Comparison of ENCODE assay signal across 9 mouse cellular contexts in the genomic region with DNA sequence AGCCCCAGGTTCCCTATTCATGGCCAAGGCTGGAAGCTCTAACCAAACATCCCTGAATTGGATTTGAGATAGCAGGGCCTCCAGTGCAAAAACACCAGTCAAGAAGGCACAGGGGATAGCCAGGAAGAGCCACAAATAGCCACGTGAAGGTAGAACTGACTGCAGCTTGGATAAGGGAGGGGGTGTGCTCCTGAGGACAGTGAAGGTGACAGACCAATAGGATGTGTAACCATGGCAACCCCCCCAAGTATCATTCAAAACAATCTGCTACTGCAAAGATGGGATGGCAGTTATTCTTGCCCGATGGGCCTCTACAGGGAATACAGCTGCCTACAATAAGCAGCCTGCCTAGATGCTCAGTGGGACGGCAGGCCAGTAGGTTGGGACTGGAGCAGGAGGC. TPM values are rescaled to one million over a fixed set of nuclear protein-coding genes. Genes with fewer than 3 reads are reported as not detected.
A peak's percentile ranks its signal among the peaks of the same experiment; 100 is the strongest.
DNase-seq lines count a peak whose midpoint lies in the region; ATAC-seq and TF ChIP-seq lines count a peak whose summit lies in the region.
"Had no signal": no experiment of that assay in that cellular context is flagged by ENCODE, and none has a peak within 500 bp of the region (broad histone marks: within the 10 kb centered on the region; RNA-seq: fewer than 3 reads in every experiment).

No protein-coding gene starts in this region.

- no peak overlapping the region for H3K4me3 ChIP-seq in heart, adult 2 months
- H3K4me3 ChIP-seq in cortical plate, adult 2 months (ENCODE audit: insufficient read depth, low read length) = no peak overlapping the region; the same call in 1 of the 2 replicates
- H3K4me3 ChIP-seq in hindbrain, postnatal 0 days (ENCODE audit: low read length) = no peak overlapping the region
- H3K4me3 ChIP-seq in midbrain, postnatal 0 days (ENCODE audit: low read depth, low read length) = peak overlapping the region; percentile 41; the same call in 1 of the 2 replicates

- peaks cover 2% of the 10 kb centered on the region for H3K79me2 ChIP-seq in heart, adult 2 months (replicated peaks; ENCODE audit: control insufficient read depth, insufficient read depth, low read length)

- no peak for ATAC-seq in hindbrain, postnatal 0 days
- no peak for ATAC-seq in midbrain, postnatal 0 days (ENCODE audit: low FRiP score)

- TF ChIP-seq EP300 in heart, adult 2 months (IDR thresholded peaks at IDR 0.05; ENCODE audit: insufficient read depth, low read depth, low read length) = no peak

- no peaks in the 10 kb centered on the region for H3K9me3 ChIP-seq in hindbrain, postnatal 0 days (ENCODE audit: low read length)
- H3K9me3 ChIP-seq in midbrain, postnatal 0 days (ENCODE audit: low read length) = no peaks in the 10 kb centered on the region

- H3K36me3 ChIP-seq in heart, adult 2 months (ENCODE audit: control insufficient read depth, insufficient read depth, low read length) = no peaks in the 10 kb centered on the region
- H3K36me3 ChIP-seq in hindbrain, postnatal 0 days (ENCODE audit: insufficient read depth, low read length) = peaks cover 37% of the 10 kb centered on the region
- peaks cover 45% of the 10 kb centered on the region for H3K36me3 ChIP-seq in midbrain, postnatal 0 days (ENCODE audit: insufficient read depth, low read length)

- intact Hi-C loops in heart, adult 2 months (cut with DNase I) = no loop called here

- peak overlapping the region; percentile 73 for H3K27ac ChIP-seq in heart, adult 2 months
- peak overlapping the region; percentile 69; the same call in 1 of the 2 replicates for H3K27ac ChIP-seq in cortical plate, adult 2 months (ENCODE audit: insufficient read depth, low read length)
- peak overlapping the region; percentile 89 for H3K27ac ChIP-seq in hindbrain, postnatal 0 days
- peak overlapping the region; percentile 82 for H3K27ac ChIP-seq in midbrain, postnatal 0 days (ENCODE audit: low read depth, low read length)

- no peak for TF ChIP-seq CTCF in heart, adult 2 months (IDR thresholded peaks at IDR 0.05)
- no peak for TF ChIP-seq CTCF in cortical plate, adult 2 months (IDR thresholded peaks at IDR 0.05; ENCODE audit: extremely low read depth, insufficient read depth, low read length)
- no peak for TF ChIP-seq CTCF in hindbrain, postnatal 0 days (IDR thresholded peaks at IDR 0.05; ENCODE audit: low read depth)
- TF ChIP-seq CTCF in midbrain, postnatal 0 days (IDR thresholded peaks at IDR 0.05) = no peak

- WGBS in heart, adult 2 months = 39% methylated on average over 3 of the region's 3 CpGs
- WGBS in hindbrain, postnatal 0 days = 18% methylated on average over 3 of the region's 3 CpGs
- WGBS in midbrain, postnatal 0 days = 11% methylated on average over 3 of the region's 3 CpGs

- TF ChIP-seq POLR2A in heart, adult 2 months (IDR thresholded peaks at IDR 0.05; ENCODE audit: insufficient read depth, low read depth, low read length) = no peak
- TF ChIP-seq POLR2A in cortical plate, adult 2 months (IDR thresholded peaks at IDR 0.05; ENCODE audit: extremely low read depth, insufficient read depth, low read length) = no peak

- H3K9ac ChIP-seq in heart, adult 2 months (ENCODE audit: low read depth, low read length) = no peak overlapping the region
- peak overlapping the region; percentile 72; the same call in 1 of the 2 replicates for H3K9ac ChIP-seq in hindbrain, postnatal 0 days (replicated peaks; ENCODE audit: low read length)
- H3K9ac ChIP-seq in midbrain, postnatal 0 days (replicated peaks; ENCODE audit: low read length, poor library complexity, severe bottlenecking) = peak overlapping the region; percentile 81; the same call in 1 of the 2 replicates

- H3K4me1 ChIP-seq in heart, adult 2 months (ENCODE audit: control insufficient read depth, insufficient read depth, low read length) = peaks cover 18% of the 10 kb centered on the region
- peaks cover 5% of the 10 kb centered on the region for H3K4me1 ChIP-seq in cortical plate, adult 2 months (ENCODE audit: control insufficient read depth, insufficient read depth, low read length)
- H3K4me1 ChIP-seq in hindbrain, postnatal 0 days (ENCODE audit: insufficient read depth, low read length) = peaks cover 38% of the 10 kb centered on the region
- peaks cover 27% of the 10 kb centered on the region for H3K4me1 ChIP-seq in midbrain, postnatal 0 days (ENCODE audit: insufficient read depth, low read length)

- DNase-seq in heart, adult 2 months = no peak
- no peak for DNase-seq in heart, adult 18-20 months
- peak; percentile 54 for DNase-seq in hindbrain, postnatal 0 days (ENCODE audit: low spot score)
- DNase-seq in midbrain, postnatal 0 days (ENCODE audit: low spot score) = peak; percentile 51
- DNase-seq in gastrocnemius, adult 18-20 months (ENCODE audit: low spot score) = no peak
- DNase-seq in gastrocnemius, postnatal 4 days (ENCODE audit: low spot score in 2 of 2) = no peak
- DNase-seq in thymus, postnatal 36 days = no peak

- peak overlapping the region; percentile 80 for H3K4me2 ChIP-seq in hindbrain, postnatal 0 days (ENCODE audit: low read depth, low read length)
- H3K4me2 ChIP-seq in midbrain, postnatal 0 days (ENCODE audit: low read depth, low read length, poor library complexity, severe bottlenecking) = peak overlapping the region; percentile 75

- no peaks in the 10 kb centered on the region for H3K27me3 ChIP-seq in heart, adult 2 months (ENCODE audit: control insufficient read depth, insufficient read depth, low read length)
- no peaks in the 10 kb centered on the region for H3K27me3 ChIP-seq in hindbrain, postnatal 0 days (ENCODE audit: insufficient read depth, low read length)
- no peaks in the 10 kb centered on the region for H3K27me3 ChIP-seq in midbrain, postnatal 0 days (ENCODE audit: insufficient read depth, low read length)
- H3K27me3 ChIP-seq: CH12.LX had no signal

RNA-seq across cellular contexts. Expression of gene Rhbdl1, which starts 0.4 kb away (rescaled TPM):
- under 1 TPM; 0.55 to 0.82 TPM for total RNA-seq in heart, adult 2 months (2021)
- 3.8 and 4.9 TPM in 2 replicates for polyA plus RNA-seq in heart, adult 2 months (2012; rRNA removed)
- 1 to 10 TPM; 1.8 to 2.3 TPM for total RNA-seq in heart, adult 18-20 months (2021)
- polyA plus RNA-seq in cortical plate, adult 2 months (2012; rRNA removed) = 109 and 118 TPM in 2 replicates
- 122 and 135 TPM in 2 replicates for total RNA-seq in hindbrain, postnatal 0 days (2014; rRNA removed)
- 78.6 and 80.0 TPM in 2 replicates for polyA plus RNA-seq in hindbrain, postnatal 0 days (2015; fragmentation: Nextera tagmentation; extraction: Ambion mirVana)
- 95.2 and 168 TPM in 2 replicates for total RNA-seq in midbrain, postnatal 0 days (2014; rRNA removed)
- polyA plus RNA-seq in midbrain, postnatal 0 days (2015; fragmentation: Nextera tagmentation; extraction: Ambion mirVana) = 97.0 and 110 TPM in 2 replicates
- 10 to 100 TPM; 10.7 to 14.7 TPM for total RNA-seq in gastrocnemius, adult 18-20 months (2021)
- 1 to 10 TPM; 7.6 to 10.0 TPM for total RNA-seq in gastrocnemius, postnatal 4 days (2021)

RNA-seq across cellular contexts. Expression of gene Gm20683, which starts 4.0 kb away (rescaled TPM):
- 1 to 10 TPM; 2.4 to 2.9 TPM for total RNA-seq in heart, adult 2 months (2021)
- polyA plus RNA-seq in heart, adult 2 months (2012; rRNA removed) = 13.9 and 21.6 TPM in 2 replicates
- 1 to 10 TPM; 1.2 to 3.3 TPM for total RNA-seq in heart, adult 18-20 months (2021)
- polyA plus RNA-seq in cortical plate, adult 2 months (2012; rRNA removed) = 40.8 and 45.0 TPM in 2 replicates
- total RNA-seq in hindbrain, postnatal 0 days (2014; rRNA removed) = 22.8 and 40.0 TPM in 2 replicates
- 12.6 and 12.9 TPM in 2 replicates for polyA plus RNA-seq in hindbrain, postnatal 0 days (2015; fragmentation: Nextera tagmentation; extraction: Ambion mirVana)
- total RNA-seq in midbrain, postnatal 0 days (2014; rRNA removed) = 25.8 and 34.3 TPM in 2 replicates
- 11.9 and 14.2 TPM in 2 replicates for polyA plus RNA-seq in midbrain, postnatal 0 days (2015; fragmentation: Nextera tagmentation; extraction: Ambion mirVana)
- total RNA-seq in gastrocnemius, adult 18-20 months (2021) = 10 to 100 TPM; 10.0 to 11.8 TPM
- 1 to 10 TPM; 5.4 to 7.6 TPM for total RNA-seq in gastrocnemius, postnatal 4 days (2021)

RNA-seq across cellular contexts. Expression of gene Stub1, which starts 4.3 kb away (rescaled TPM):
- total RNA-seq in heart, adult 2 months (2021) = 100 to 1,000 TPM; 105 to 129 TPM
- polyA plus RNA-seq in heart, adult 2 months (2012; rRNA removed) = 147 and 174 TPM in 2 replicates
- 100 to 1,000 TPM; 113 to 128 TPM for total RNA-seq in heart, adult 18-20 months (2021)
- polyA plus RNA-seq in cortical plate, adult 2 months (2012; rRNA removed) = 284 and 299 TPM in 2 replicates
- total RNA-seq in hindbrain, postnatal 0 days (2014; rRNA removed) = 271 and 273 TPM in 2 replicates
- 369 and 370 TPM in 2 replicates for polyA plus RNA-seq in hindbrain, postnatal 0 days (2015; fragmentation: Nextera tagmentation; extraction: Ambion mirVana)
- 237 and 248 TPM in 2 replicates for total RNA-seq in midbrain, postnatal 0 days (2014; rRNA removed)
- 374 and 397 TPM in 2 replicates for polyA plus RNA-seq in midbrain, postnatal 0 days (2015; fragmentation: Nextera tagmentation; extraction: Ambion mirVana)
- total RNA-seq in gastrocnemius, adult 18-20 months (2021) = 10 to 100 TPM; 88.4 to 92.9 TPM
- total RNA-seq in gastrocnemius, postnatal 4 days (2021) = 100 to 1,000 TPM; 116 to 134 TPM

RNA-seq across cellular contexts. Expression of gene Rhot2, which starts 7.1 kb away (rescaled TPM):
- 100 to 1,000 TPM; 120 to 139 TPM for total RNA-seq in heart, adult 2 months (2021)
- polyA plus RNA-seq in heart, adult 2 months (2012; rRNA removed) = 209 and 257 TPM in 2 replicates
- 100 to 1,000 TPM; 138 to 140 TPM for total RNA-seq in heart, adult 18-20 months (2021)
- 108 and 119 TPM in 2 replicates for polyA plus RNA-seq in cortical plate, adult 2 months (2012; rRNA removed)
- total RNA-seq in hindbrain, postnatal 0 days (2014; rRNA removed) = 39.8 and 64.1 TPM in 2 replicates
- polyA plus RNA-seq in hindbrain, postnatal 0 days (2015; fragmentation: Nextera tagmentation; extraction: Ambion mirVana) = 14.6 and 15.8 TPM in 2 replicates
- 49.2 and 70.1 TPM in 2 replicates for total RNA-seq in midbrain, postnatal 0 days (2014; rRNA removed)
- 15.4 and 16.2 TPM in 2 replicates for polyA plus RNA-seq in midbrain, postnatal 0 days (2015; fragmentation: Nextera tagmentation; extraction: Ambion mirVana)
- 10 to 100 TPM; 72.4 to 72.9 TPM for total RNA-seq in gastrocnemius, adult 18-20 months (2021)
- 10 to 100 TPM; 34.9 to 41.5 TPM for total RNA-seq in gastrocnemius, postnatal 4 days (2021)

RNA-seq across cellular contexts. Expression of gene Jmjd8, which starts 8.9 kb away (rescaled TPM):
- total RNA-seq in heart, adult 2 months (2021) = 10 to 100 TPM; 32.7 to 36.9 TPM
- polyA plus RNA-seq in heart, adult 2 months (2012; rRNA removed) = 47.2 and 48.9 TPM in 2 replicates
- 10 to 100 TPM; 28.0 to 34.0 TPM for total RNA-seq in heart, adult 18-20 months (2021)
- polyA plus RNA-seq in cortical plate, adult 2 months (2012; rRNA removed) = 55.6 and 58.1 TPM in 2 replicates
- total RNA-seq in hindbrain, postnatal 0 days (2014; rRNA removed) = 57.0 and 61.0 TPM in 2 replicates
- polyA plus RNA-seq in hindbrain, postnatal 0 days (2015; fragmentation: Nextera tagmentation; extraction: Ambion mirVana) = 38.6 and 41.3 TPM in 2 replicates
- 39.1 and 46.2 TPM in 2 replicates for total RNA-seq in midbrain, postnatal 0 days (2014; rRNA removed)
- 43.8 and 45.9 TPM in 2 replicates for polyA plus RNA-seq in midbrain, postnatal 0 days (2015; fragmentation: Nextera tagmentation; extraction: Ambion mirVana)
- 10 to 100 TPM; 12.6 to 14.2 TPM for total RNA-seq in gastrocnemius, adult 18-20 months (2021)
- 10 to 100 TPM; 31.6 to 32.4 TPM for total RNA-seq in gastrocnemius, postnatal 4 days (2021)

Comparison
In these comparisons a context has a peak if more than half of its experiments do, and no peak if none do; other contexts are left out.
1. DNase-seq: peak in hindbrain, postnatal 0 days (single experiment) and midbrain, postnatal 0 days (single experiment); none in heart, adult 2 months (0 of 2), heart, adult 18-20 months (0 of 2), gastrocnemius, adult 18-20 months (single experiment), gastrocnemius, postnatal 4 days (0 of 2) and thymus, postnatal 36 days (0 of 2).
2. Peak in every context shown above with its lines, with median percentiles within 50 percentile points of each other: H3K27ac ChIP-seq.